Mouse (Mus musculus): ENCODE data around the gene Ugt1a6b.
"Not testable (repeated sequence)": the region's sequence is repeated elsewhere in the genome, so short reads cannot be mapped to it uniquely, and the experiment has no call there.

DNA sequence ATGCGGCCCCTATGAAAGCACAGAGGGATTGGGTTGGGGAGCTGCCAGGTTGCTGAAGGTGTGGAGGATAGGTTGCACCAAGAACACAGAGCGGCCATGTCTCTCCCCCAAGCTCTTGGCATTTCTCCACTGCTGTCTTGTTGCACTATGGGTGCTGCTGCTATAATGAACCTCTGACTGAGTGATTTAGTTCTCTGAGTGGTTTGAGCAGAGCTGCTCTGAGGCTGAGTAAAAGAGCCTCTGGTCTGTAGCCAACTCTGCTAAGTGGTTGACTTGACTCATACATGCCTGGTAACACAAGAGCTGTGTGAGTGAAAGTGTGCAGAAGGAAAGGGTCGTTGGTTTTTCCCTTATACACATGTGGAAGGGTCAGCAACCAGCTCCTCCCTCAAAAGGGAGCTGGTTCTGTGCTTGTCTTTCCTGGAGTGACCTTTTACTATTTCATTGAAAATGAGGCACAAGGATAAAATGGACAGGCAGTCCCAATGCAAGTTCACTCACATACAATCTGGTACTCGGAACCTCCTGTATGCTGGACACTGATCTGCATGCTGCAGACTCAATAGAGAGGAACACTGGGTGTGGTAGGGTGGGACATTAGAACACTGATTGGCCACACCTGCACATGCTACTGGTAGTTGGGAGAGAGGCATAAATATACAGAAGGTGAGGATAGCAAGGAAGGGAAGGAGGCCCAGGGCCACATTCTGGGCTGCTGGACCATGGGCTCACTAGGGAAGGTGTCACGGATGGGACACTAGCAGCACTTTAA is 831 bp downstream of the Ugt1a6b start:
- TF ChIP-seq GATA1, TAL1 (IDR thresholded peaks at IDR 0.05; ENCODE audit: low read length): not testable (repeated sequence)

Data from erythroblast, embryonic 14.5 days (primary cell).